In genomic region chr1:106707036-106707880, GRCm38 (mm10) we compare ENCODE assay signal across 1 mouse cellular context.
TF ChIP-seq lines count a peak whose summit lies in the region.

No protein-coding gene starts in this region.

TF ChIP-seq in CH12.LX, 34 proteins besides CTCF, POLR2A, EP300 and RAD21:
- 0 out of 2 replicates have a peak, but pooled peaks have one; percentile 15 for TF ChIP-seq TBP (conservative IDR thresholded peaks at IDR 0.05; ENCODE audit: low read depth, low read length)
- peak; percentile 68 for TF ChIP-seq IRF4 (IDR thresholded peaks at IDR 0.05; ENCODE audit: low read depth, low read length)
- no peak for TF ChIP-seq MAFK (IDR thresholded peaks at IDR 0.05; ENCODE audit: insufficient replicate concordance, low read length)
- no peak for TF ChIP-seq POLR2AphosphoS2 (IDR thresholded peaks at IDR 0.05; ENCODE audit: low read depth, low read length)
- 0 out of 2 replicates have a peak, but pooled peaks have one; percentile 23 for TF ChIP-seq JUND (conservative IDR thresholded peaks at IDR 0.05; ENCODE audit: low read depth, low read length)
- TF ChIP-seq MEF2A (IDR thresholded peaks at IDR 0.05; ENCODE audit: borderline replicate concordance, low read depth, low read length) = no peak
- TF ChIP-seq ZNF384 (IDR thresholded peaks at IDR 0.05; ENCODE audit: low read depth, low read length) = peak; percentile 15; the same call in 1 of the 2 replicates
- peak; percentile 42; the same call in 1 of the 2 replicates for TF ChIP-seq ETS1 (conservative IDR thresholded peaks at IDR 0.05; ENCODE audit: low read depth, low read length)
- no peak for TF ChIP-seq BHLHE40 (IDR thresholded peaks at IDR 0.05; ENCODE audit: low read depth, low read length)
- TF ChIP-seq NRF1 (IDR thresholded peaks at IDR 0.05; ENCODE audit: low read depth, low read length) = no peak
- no peak for TF ChIP-seq USF2 (conservative IDR thresholded peaks at IDR 0.05; ENCODE audit: low read depth, low read length)
- TF ChIP-seq MAZ (IDR thresholded peaks at IDR 0.05; ENCODE audit: low read depth, low read length) = peak; percentile 69; the same call in 1 of the 2 replicates
- no peak for TF ChIP-seq MAX (IDR thresholded peaks at IDR 0.05; ENCODE audit: low read length)
- 0 out of 2 replicates have a peak, but pooled peaks have one; percentile 55 for TF ChIP-seq CHD1 (IDR thresholded peaks at IDR 0.05; ENCODE audit: low read depth, low read length)
- TF ChIP-seq CHD2 (IDR thresholded peaks at IDR 0.05; ENCODE audit: low read length) = peak; percentile 48; the same call in 1 of the 2 replicates
